Mouse (Mus musculus): Measurements from ENCODE around the gene Cdkl2.

The Cdkl2 gene

GRCm38 (mm10) chr5:92043783-92044182 lies at the start of gene Cdkl2:
Gene Cdkl2 (minus strand): TSS chr5:92043883.
- DNase-seq = no peak

GRCm38 (mm10) chr5:92087469-92087868 lies 43.8 kb upstream of the Cdkl2 start:
- DNase-seq = no peak

GRCm38 (mm10) chr5:92085821-92086550 lies 42.3 kb upstream of the Cdkl2 start:
- DNase-seq = no peak

DNA sequence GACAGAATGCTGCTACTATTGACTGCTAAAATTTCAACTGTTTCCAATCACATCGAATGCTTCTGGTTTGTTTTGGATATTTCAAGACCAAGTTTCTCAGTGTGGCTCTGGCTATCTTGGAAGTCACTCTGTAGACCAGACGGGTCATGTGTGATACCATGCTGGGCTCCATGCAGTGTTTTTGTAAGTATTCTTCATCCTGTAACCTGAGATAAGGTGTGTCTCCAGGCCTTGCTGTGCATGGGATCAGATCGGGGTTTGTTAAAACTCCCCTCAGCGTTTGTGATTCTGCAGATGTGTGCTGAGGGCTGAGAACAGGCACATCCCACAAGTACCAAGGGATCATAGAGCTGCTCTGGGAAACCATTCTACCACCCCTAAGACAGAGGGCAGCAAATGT lies 41.6 kb upstream of the Cdkl2 start:
- no peak for DNase-seq

GRCm38 (mm10) chr5:92083417-92084038 lies 39.8 kb upstream of the Cdkl2 start, which contains the start of gene G3bp2:
Gene G3bp2 (minus strand): TSS chr5:92083719.
- peak; percentile 97 for DNase-seq

GRCm38 (mm10) chr5:92082821-92083401 lies 39.2 kb upstream of the Cdkl2 start:
- peak; percentile 60 for DNase-seq

- no peak for DNase-seq
These were observed 37.6 kb upstream of the Cdkl2 start for GRCm38 (mm10) chr5:92081326-92081725.

GRCm38 (mm10) chr5:92080400-92080799 lies 36.7 kb upstream of the Cdkl2 start:
- DNase-seq = no peak

GRCm38 (mm10) chr5:92079304-92079703 lies 35.6 kb upstream of the Cdkl2 start:
- no peak for DNase-seq

GRCm38 (mm10) chr5:92078751-92079150 lies 35.1 kb upstream of the Cdkl2 start:
- no peak for DNase-seq

DNA sequence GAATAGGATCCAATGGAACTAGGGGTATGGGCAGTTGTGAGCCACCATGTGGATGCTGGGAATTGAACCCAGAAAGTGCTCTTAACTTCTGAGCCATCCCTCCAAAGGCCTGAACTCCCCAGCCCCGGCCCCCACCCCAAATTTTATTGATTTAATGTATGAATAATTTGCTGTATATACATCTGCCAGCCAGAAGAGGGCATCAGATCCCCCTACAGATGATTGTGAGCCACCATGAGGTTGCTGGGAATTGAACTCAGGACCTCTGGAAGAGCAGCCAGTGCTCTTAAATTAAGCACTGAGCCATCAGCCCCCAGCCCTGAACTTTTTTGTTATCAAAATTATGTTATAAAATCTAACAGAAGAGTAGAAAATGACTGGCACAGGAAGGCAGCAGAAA lies 32.6 kb upstream of the Cdkl2 start:
- no peak for DNase-seq

- no peak for DNase-seq
These were observed 30.4 kb upstream of the Cdkl2 start for GRCm38 (mm10) chr5:92074061-92074460.

DNA sequence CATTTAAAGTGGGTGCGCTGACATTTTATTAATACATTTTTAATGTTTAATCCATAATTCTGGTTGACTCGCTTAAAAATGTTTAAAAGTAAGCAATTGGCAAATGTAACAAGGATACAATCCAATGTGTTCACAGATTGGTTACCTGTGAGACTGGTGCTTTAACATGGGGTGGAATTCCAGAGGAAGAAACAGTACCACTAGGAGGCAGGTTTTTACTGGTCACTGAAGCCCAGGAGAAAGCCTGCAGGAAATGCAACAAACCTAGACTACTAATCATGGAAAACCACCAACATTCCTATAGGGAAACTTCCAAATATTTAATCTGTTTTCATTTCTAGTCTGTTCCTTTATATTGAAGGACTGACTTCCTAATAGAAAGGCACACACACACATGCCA lies 19.5 kb upstream of the Cdkl2 start:
- DNase-seq = no peak

DNA sequence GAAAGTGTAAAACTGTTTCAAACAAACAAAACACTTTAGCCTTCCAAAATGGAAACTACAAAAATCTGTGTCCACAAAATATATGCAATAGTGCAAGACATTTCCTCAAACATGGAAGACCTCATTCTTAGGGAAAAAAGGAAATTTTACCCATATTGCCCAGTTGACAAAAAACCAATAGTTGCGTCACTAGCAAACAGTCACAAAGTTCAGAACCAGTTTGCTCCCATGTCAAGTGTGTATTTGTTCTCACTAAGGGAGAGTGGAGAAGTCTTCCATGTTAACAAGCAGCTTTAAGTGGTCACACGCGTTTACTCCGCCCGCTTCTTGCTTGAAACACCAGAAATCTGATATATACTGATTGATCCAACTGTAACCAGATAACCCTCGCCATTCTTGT lies 9.2 kb upstream of the Cdkl2 start:
- no peak for DNase-seq

DNA sequence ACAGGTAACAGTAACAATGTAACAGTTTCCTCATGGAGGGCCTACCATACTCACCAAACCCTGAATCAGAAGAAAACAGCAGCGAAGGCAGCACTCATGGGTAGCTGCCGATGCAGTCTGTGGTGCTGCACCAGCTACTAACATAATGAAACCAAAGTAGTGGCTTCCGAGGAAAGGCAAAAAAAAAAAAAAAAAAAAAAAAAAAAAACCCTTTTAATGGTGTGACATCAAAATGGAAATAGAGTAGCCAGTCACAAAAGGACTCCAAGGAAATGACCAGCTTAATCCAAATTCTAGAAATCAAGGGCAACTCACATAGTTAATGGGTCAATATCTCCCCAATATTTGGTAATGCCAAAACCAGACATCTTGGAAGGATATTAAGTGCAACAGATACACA lies 6.7 kb upstream of the Cdkl2 start:
- no peak for DNase-seq

DNA sequence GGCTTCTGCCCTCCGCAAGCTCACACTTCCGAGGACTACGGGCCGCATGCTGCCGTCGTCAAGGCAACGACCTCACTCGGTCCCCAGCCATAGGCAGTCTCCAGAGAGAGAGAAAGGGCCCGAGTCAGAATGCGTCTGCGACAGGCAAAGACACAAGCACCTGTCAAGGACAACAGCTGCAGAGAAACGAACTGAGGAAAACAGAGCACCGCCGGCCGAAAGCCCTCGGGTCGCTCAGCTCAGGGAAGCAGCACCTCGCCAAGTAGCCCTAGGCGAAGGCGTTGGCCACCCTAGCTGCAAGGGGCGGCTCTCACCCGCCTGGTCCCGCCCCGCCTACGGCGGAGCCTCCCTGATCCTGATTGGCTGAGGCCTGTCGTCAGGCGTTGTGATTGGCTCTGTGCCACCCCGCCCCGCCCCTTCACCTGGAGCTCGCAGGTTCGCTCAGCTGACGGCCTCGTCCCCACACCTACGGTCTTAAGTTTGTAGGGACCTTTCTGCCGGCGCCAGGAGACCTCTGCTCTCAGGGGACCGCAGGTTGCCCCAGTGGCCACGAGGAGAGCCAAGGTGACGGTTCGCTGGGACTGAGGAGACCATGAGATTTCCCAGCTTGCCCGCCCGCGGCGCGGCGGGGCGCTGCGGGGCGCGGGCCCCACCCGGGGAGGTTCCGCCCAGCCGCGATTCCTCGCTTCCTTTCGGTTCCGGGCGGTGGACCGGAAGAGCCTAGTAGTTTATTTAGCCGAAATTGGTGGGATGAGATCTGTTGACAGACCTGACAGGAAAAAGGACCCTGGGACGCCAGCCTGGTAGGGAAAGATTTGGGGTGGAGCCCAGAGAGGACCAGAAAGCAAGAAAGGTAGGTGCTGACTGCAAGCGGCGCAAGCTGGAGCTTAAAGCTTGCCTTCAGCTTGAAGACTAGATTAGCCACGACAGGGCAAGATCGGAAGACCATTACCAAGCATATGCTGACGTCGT lies 1.0 kb downstream of the Cdkl2 start:
- peak; percentile 97 for DNase-seq

- no peak for DNase-seq
These were observed 23.7 kb downstream of the Cdkl2 start for GRCm38 (mm10) chr5:92019960-92020359.

GRCm38 (mm10) chr5:92011756-92012155 lies 31.9 kb downstream of the Cdkl2 start:
- DNase-seq = no peak

- no peak for DNase-seq
These were observed 33.9 kb downstream of the Cdkl2 start for GRCm38 (mm10) chr5:92009827-92010226.

- peak; percentile 15 for DNase-seq
These were observed 40.7 kb downstream of the Cdkl2 start for GRCm38 (mm10) chr5:92003011-92003410.

DNA sequence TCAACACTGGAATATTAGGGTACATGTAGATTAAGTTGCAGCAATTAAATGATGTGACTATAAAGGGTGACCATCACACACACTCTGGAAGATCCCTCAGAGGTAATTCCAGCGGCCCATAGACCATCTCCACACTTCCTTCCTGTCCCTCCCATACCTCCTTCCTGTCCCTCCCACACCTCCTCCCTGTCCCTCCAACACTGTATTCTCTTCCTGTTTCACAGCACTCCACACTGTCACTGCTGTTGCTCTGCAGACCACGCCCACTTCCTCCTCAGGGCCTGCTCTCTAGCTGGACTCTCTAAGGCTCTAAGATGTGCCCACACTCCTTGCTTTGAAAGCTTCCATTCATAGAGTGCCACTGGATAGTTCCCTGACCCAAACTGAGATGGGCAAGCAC lies 42.9 kb downstream of the Cdkl2 start:
- DNase-seq = peak; percentile 16

DNA sequence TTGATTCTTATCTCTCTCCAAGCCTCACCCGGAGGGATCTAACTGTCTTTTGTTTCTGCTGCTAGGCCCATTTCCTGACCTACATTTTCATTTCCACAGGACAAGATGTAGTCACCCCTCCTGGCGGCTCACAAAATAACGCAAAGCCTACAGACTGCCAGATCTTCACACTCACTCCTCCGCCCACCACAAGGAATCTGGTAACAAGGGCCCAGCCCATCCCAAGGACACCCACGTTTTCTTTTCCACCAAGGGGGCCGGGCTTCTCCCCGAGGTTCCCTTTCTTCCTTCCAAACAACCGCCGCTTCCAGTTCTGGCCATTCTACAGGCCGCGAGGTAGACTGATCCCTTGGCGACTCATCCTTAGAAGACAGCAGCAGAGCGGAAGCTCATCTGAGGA lies 49.1 kb downstream of the Cdkl2 start:
- DNase-seq = no peak

GRCm38 (mm10) chr5:91993061-91993460 lies 50.6 kb downstream of the Cdkl2 start:
- no peak for DNase-seq

Data from kidney, adult 9 months (tissue).